Mouse (Mus musculus): Measurements from ENCODE around the gene Top1. TPM values are rescaled to one million over a fixed set of nuclear protein-coding genes. Genes with fewer than 3 reads are reported as not detected.

The Top1 gene
- total RNA-seq, 2 experiments from 2014 or later, result 80.4 to 85.3 TPM

GRCm38 (mm10) chr2:160724536-160724935 lies 78.8 kb downstream of the Top1 start:
- H3K27ac ChIP-seq, result no peak overlapping the region
- H3K4me3 ChIP-seq, result no peak overlapping the region
- intact Hi-C loops (cut with DNase I), result no loop called here
- DNase-seq (ENCODE audit: extremely low spot score in 1 of 2, low spot score in 2 of 2), result peak in 1 of 2 experiments; percentile 5
- no peak for TF ChIP-seq CTCF (IDR thresholded peaks at IDR 0.05)

GRCm38 (mm10) chr2:160725877-160726864 lies 80.5 kb downstream of the Top1 start:
- intact Hi-C loops (cut with DNase I), result no loop called here
- peak; percentile 14 for TF ChIP-seq CTCF (IDR thresholded peaks at IDR 0.05)
- DNase-seq (ENCODE audit: extremely low spot score in 1 of 2, low spot score in 2 of 2), result no peak

GRCm38 (mm10) chr2:160728972-160729371 lies 83.3 kb downstream of the Top1 start:
- peak overlapping the region; percentile 44; the same call in 1 of the 2 replicates for H3K27ac ChIP-seq
- DNase-seq (ENCODE audit: extremely low spot score in 1 of 2, low spot score in 2 of 2), result peak in 1 of 2 experiments; percentile 65
- no peak for TF ChIP-seq CTCF (IDR thresholded peaks at IDR 0.05)
- H3K4me3 ChIP-seq, result no peak overlapping the region
- intact Hi-C loops (cut with DNase I), result no loop called here

More at GRCm38 (mm10) chr2:160725877-160726864, 80.5 kb downstream of the Top1 start:
- H3K27ac ChIP-seq, result no peak overlapping the region
- no peak overlapping the region for H3K4me3 ChIP-seq

- Histone ChIP-seq H3K27ac (0 out of 2 replicates have a peak overlapping the region, but pooled peaks have one; percentile 3), H3K4me3 (no peak overlapping the region)
- TF ChIP-seq CTCF (IDR thresholded peaks at IDR 0.05), result no peak
- DNase-seq (ENCODE audit: extremely low spot score in 1 of 2, low spot score in 2 of 2), result no peak
- intact Hi-C loops (cut with DNase I), result no loop called here
Measured at GRCm38 (mm10) chr2:160729436-160729835, 83.7 kb downstream of the Top1 start.

- TF ChIP-seq CTCF (IDR thresholded peaks at IDR 0.05), result peak; percentile 54
- Histone ChIP-seq H3K4me3 (peak overlapping the region; percentile 94), H3K27ac (peak overlapping the region; percentile 97)
- no peak for DNase-seq (ENCODE audit: extremely low spot score in 1 of 2, low spot score in 2 of 2)
- intact Hi-C loops (cut with DNase I), result loop anchor here (2.0 to 5.0 kb wide), 2 partner anchors 142 to 157 kb away; partner anchors contain the start of gene Zhx3
Measured at GRCm38 (mm10) chr2:160729851-160730796, 84.4 kb downstream of the Top1 start.

- intact Hi-C loops (cut with DNase I), result loop anchor here (2.0 to 5.0 kb wide), 2 partner anchors 142 to 156 kb away; partner anchors contain the start of gene Zhx3
- H3K4me3 ChIP-seq, result peak overlapping the region; percentile 94
- TF ChIP-seq CTCF (IDR thresholded peaks at IDR 0.05), result no peak
- DNase-seq (ENCODE audit: extremely low spot score in 1 of 2, low spot score in 2 of 2), result no peak
- H3K27ac ChIP-seq, result peak overlapping the region; percentile 97
Measured at GRCm38 (mm10) chr2:160730797-160731116, 85.1 kb downstream of the Top1 start.

- intact Hi-C loops (cut with DNase I), result loop anchor here (2.0 to 5.0 kb wide), 2 partner anchors 141 to 156 kb away; partner anchors contain the start of gene Zhx3
- no peak for TF ChIP-seq CTCF (IDR thresholded peaks at IDR 0.05)
- Histone ChIP-seq H3K27ac (peak within 1 kb of the TSS; percentile 97), H3K4me3 (peak within 1 kb of the TSS; percentile 94)
- peak; percentile 92 to 94 for DNase-seq (ENCODE audit: extremely low spot score in 1 of 2, low spot score in 2 of 2)
Measured at GRCm38 (mm10) chr2:160731117-160731838, 85.6 kb downstream of the Top1 start, which contains the start of gene Plcg1. Plcg1 (plus strand) TSS chr2:160731300.

GRCm38 (mm10) chr2:160731839-160732261 lies 86.2 kb downstream of the Top1 start:
- Histone ChIP-seq H3K27ac (peak overlapping the region; percentile 97), H3K4me3 (peak overlapping the region; percentile 94)
- DNase-seq (ENCODE audit: extremely low spot score in 1 of 2, low spot score in 2 of 2), result peak; percentile 53 to 54
- intact Hi-C loops (cut with DNase I), result loop anchor here (2.0 to 5.0 kb wide), 2 partner anchors 140 to 155 kb away; partner anchors contain the start of gene Zhx3
- TF ChIP-seq CTCF (IDR thresholded peaks at IDR 0.05), result no peak; the same call in 1 of the 2 replicates

- DNase-seq (ENCODE audit: extremely low spot score in 1 of 2, low spot score in 2 of 2), result no peak
- Histone ChIP-seq H3K27ac (peak overlapping the region; percentile 97), H3K4me3 (peak overlapping the region; percentile 94)
- intact Hi-C loops (cut with DNase I), result loop anchor here (5.0 kb wide), 1 partner anchor 140 kb away; the partner anchor contains the start of gene Zhx3
- no peak for TF ChIP-seq CTCF (IDR thresholded peaks at IDR 0.05)
Measured at GRCm38 (mm10) chr2:160732420-160732995, 86.8 kb downstream of the Top1 start.

- intact Hi-C loops (cut with DNase I), result loop anchor here (5.0 kb wide), 1 partner anchor 139 kb away; the partner anchor contains the start of gene Zhx3
- Histone ChIP-seq H3K4me3 (peak overlapping the region; percentile 94), H3K27ac (peak overlapping the region; percentile 0; the same call in 1 of the 2 replicates)
- no peak for DNase-seq (ENCODE audit: extremely low spot score in 1 of 2, low spot score in 2 of 2)
- no peak for TF ChIP-seq CTCF (IDR thresholded peaks at IDR 0.05)
Measured at GRCm38 (mm10) chr2:160733131-160733531, 87.4 kb downstream of the Top1 start.

Measured in left cerebral cortex, adult 2 months (tissue).